Mouse (Mus musculus) macrophage (primary cell): ENCODE measurements at regions not wholly inside any gene's neighbourhood (a gene's known extent, or its start where the extent isn't known, plus 50 kb on each side); places are given as distances from the start of the nearest gene placed in this dataset.

Experiments used
- H3K27ac ChIP-seq: fragments of 350-480 bp; formaldehyde crosslinking; 2 replicates; pipeline ENCODE4 v1.9.0; 2021
- H3K36me3 ChIP-seq: fragments of 350-480 bp; formaldehyde crosslinking; 2 replicates; pipeline ENCODE4 v1.9.0; 2021; ENCODE audit errors: inconsistent target
- H3K4me3 ChIP-seq: fragments of 350-480 bp; formaldehyde crosslinking; 2 replicates; pipeline ENCODE4 v1.9.0; 2021; ENCODE audit errors: inconsistent target
- H3K79me2 ChIP-seq: fragments of 350-480 bp; formaldehyde crosslinking; 2 replicates; pipeline ENCODE4 v1.9.0; 2021; ENCODE audit errors: inconsistent target
- WGBS: methylation state at CpG from one replicate; pipeline ENCODE4 v1.1.7; 2026; ENCODE audit warnings: inconsistent platforms; ENCODE audit not compliant: missing documents; 5-methylcytosine and 5-hydroxymethylcytosine counted together

GRCm38 (mm10) chr11:20939644-20940043 is 108.8 kb upstream of the Lgalsl start:
- Histone ChIP-seq H3K4me3 (no peak overlapping the region), H3K27ac (no peak overlapping the region), H3K36me3 (no peaks in the 10 kb centered on the region), H3K79me2 (no peaks in the 10 kb centered on the region)
- 83% methylated on average over 4 of the region's 4 CpGs for WGBS

- 93% methylated on average over 4 of the region's 4 CpGs for WGBS
These were observed 110.7 kb upstream of the Lgalsl start for GRCm38 (mm10) chr11:20941546-20941945.

GRCm38 (mm10) chr11:20955561-20955960 is 124.7 kb upstream of the Lgalsl start:
- Histone ChIP-seq H3K4me3 (no peak overlapping the region), H3K79me2 (no peaks in the 10 kb centered on the region), H3K36me3 (no peaks in the 10 kb centered on the region), H3K27ac (no peak overlapping the region)
- 90% methylated on average over 8 of the region's 8 CpGs for WGBS

More at GRCm38 (mm10) chr11:20941546-20941945, 110.7 kb upstream of the Lgalsl start:
- Histone ChIP-seq H3K4me3 (no peak overlapping the region), H3K36me3 (no peaks in the 10 kb centered on the region), H3K27ac (no peak overlapping the region), H3K79me2 (no peaks in the 10 kb centered on the region)

- H3K27ac ChIP-seq, result no peak overlapping the region
- no peaks in the 10 kb centered on the region for H3K36me3 ChIP-seq
- H3K79me2 ChIP-seq, result no peaks in the 10 kb centered on the region
- no peak overlapping the region for H3K4me3 ChIP-seq
- 58% methylated on average over 2 of the region's 2 CpGs for WGBS
These were observed 126.9 kb upstream of the Lgalsl start for GRCm38 (mm10) chr11:20957766-20958165.

DNA sequence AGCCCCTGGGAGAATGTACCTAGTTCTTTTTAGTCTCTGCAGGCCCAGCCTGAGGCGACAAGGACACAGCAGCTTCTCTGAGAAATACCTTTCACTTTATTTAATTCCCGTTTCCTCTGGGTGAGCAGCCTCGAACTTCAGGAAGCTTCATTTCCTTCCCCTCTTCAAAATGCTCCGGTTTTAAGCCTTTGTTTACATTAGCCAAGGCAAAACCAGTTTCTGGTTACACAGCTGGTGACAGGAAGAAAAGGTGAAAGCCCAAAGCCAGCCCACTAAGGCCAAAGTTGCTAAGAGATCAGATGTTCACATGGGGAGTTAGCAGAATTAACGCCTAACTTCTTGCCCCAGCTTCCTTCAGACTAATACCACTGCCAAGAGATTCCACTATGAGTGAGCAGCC is 127.4 kb upstream of the Lgalsl start:
- whole genome bisulfite sequencing, result 13% methylated on average over 5 of the region's 5 CpGs
- Histone ChIP-seq H3K4me3 (no peak overlapping the region), H3K79me2 (no peaks in the 10 kb centered on the region)

GRCm38 (mm10) chr11:20960066-20960465 is 129.2 kb upstream of the Lgalsl start:
- H3K4me3 ChIP-seq, result no peak overlapping the region
- no peaks in the 10 kb centered on the region for H3K36me3 ChIP-seq
- H3K79me2 ChIP-seq, result no peaks in the 10 kb centered on the region
- H3K27ac ChIP-seq, result no peak overlapping the region
- 93% methylated on average over 2 of the region's 2 CpGs for WGBS

More for the DNA sequence above, 127.4 kb upstream of the Lgalsl start:
- no peak overlapping the region for H3K27ac ChIP-seq
- H3K36me3 ChIP-seq, result no peaks in the 10 kb centered on the region

DNA sequence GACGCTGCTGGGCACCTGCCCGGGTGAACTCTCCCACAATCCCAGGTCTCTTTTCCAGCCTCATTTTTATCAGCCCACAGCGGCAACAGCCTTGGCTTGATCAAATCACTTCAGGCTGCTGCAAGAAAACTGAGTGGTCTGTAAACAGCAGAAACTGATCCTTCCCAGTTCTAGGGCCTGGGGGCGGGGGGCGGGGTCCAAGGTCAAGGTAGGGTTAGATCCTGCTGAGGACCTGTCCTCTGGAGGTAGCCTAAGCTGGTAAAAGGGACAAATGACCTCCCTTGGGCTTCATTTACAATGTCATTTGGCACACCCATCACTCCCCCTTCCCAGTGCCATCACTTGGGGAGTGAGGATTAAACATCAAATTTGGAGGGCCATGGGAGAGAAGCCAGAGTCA is 129.9 kb upstream of the Lgalsl start:
- WGBS, result 92% methylated on average over 5 of the region's 5 CpGs

GRCm38 (mm10) chr11:20961626-20962025 is 129.5 kb upstream of the Peli1 start:
- no peaks in the 10 kb centered on the region for H3K36me3 ChIP-seq
- H3K27ac ChIP-seq, result no peak overlapping the region
- H3K79me2 ChIP-seq, result no peaks in the 10 kb centered on the region
- H3K4me3 ChIP-seq, result no peak overlapping the region
- WGBS, result 95% methylated on average over 2 of the region's 2 CpGs

More for the DNA sequence above, 129.9 kb upstream of the Lgalsl start:
- Histone ChIP-seq H3K4me3 (no peak overlapping the region), H3K36me3 (no peaks in the 10 kb centered on the region), H3K79me2 (no peaks in the 10 kb centered on the region), H3K27ac (no peak overlapping the region)

DNA sequence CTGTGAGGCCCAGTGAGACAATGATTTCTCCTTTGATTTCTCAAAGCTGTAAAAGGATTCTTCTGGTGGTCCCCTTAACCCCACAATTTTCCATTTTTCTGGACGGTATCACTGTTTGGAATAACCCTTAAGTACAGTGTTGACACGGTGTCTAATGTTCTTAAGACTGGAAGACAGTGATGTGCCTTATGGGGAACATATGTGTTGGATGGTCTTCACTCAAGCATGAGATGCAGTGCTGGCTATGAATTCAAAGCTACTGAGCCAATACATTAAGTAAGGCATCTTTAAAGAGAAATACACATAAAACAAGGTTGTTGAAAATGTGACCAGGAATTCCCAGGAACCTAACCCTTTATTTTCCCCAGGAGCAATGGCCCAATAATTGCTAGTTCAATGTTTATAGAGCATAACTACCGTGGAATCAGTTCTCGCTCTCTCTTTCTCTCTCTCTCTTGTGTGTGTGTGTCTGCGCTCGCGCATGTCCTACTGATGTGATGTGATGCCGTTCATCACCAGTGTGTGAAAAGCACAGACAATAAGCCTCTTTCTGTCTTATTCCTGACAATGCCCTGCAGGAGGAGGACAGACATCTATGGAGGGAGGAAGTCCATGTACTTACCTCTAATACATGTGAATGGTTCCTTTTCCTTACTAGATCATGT is 125.4 kb upstream of the Peli1 start:
- Histone ChIP-seq H3K36me3 (no peaks in the 10 kb centered on the region), H3K79me2 (no peaks in the 10 kb centered on the region), H3K4me3 (no peak overlapping the region), H3K27ac (no peak overlapping the region)
- 95% methylated on average over 8 of the region's 8 CpGs for WGBS

DNA sequence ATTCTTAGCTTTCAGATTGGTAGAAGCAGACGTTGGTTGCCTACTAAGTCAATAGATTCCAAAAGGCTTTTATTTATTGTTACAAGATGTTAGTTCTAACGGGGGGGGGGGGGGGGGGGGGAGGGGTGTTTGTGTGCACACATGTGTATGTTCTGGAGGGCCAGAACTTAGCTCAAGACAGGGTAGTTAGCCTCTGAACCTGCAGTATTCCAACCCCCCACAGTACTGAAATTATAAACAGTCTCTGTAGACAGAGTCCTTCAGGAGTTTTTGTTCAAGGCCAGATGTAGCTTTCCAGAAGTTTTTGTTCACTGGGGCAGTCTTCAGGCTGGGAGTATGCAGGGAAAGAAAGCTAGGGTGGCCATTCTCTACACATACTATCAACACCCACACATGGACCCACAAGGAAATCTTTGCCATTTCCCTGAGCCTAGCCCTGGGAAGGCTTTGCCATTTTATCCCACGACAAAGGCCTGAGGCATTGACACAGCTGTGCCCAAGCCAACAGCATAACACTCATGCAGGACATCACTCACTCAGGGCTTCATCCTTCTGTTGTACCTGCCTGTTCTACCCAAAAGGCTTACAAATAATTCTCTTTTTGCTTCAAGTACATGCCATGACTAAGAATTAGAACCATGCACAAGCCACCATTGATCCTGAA is 123.6 kb upstream of the Peli1 start:
- WGBS, result 100% methylated on average over 2 of the region's 3 CpGs
- Histone ChIP-seq H3K79me2 (no peaks in the 10 kb centered on the region), H3K4me3 (no peak overlapping the region), H3K36me3 (no peaks in the 10 kb centered on the region), H3K27ac (no peak overlapping the region)

GRCm38 (mm10) chr11:20968341-20968740 is 122.8 kb upstream of the Peli1 start:
- Histone ChIP-seq H3K79me2 (no peaks in the 10 kb centered on the region), H3K4me3 (no peak overlapping the region), H3K27ac (no peak overlapping the region), H3K36me3 (no peaks in the 10 kb centered on the region)
- WGBS, result 100% methylated on average over 2 of the region's 2 CpGs

DNA sequence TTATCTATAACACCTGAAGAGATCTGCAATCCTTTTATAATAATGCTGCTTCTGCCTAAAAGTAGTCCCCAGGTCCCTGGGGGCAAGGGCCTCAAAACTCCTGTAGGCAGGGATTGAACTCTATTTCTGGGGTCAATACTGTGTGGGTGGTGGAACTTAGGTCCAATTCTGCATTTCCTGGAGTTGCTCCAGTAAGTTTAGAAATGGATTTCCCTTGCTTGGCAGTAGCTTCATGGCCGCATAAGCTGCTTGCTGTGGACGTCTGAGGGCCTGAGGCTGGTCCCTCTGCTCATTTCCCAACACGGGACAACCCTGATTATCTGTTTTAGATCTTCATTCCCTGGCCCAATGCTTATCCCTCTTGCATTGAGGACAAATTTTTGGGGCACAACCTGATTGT is 118.0 kb upstream of the Peli1 start:
- Histone ChIP-seq H3K4me3 (no peak overlapping the region), H3K27ac (no peak overlapping the region), H3K79me2 (no peaks in the 10 kb centered on the region), H3K36me3 (no peaks in the 10 kb centered on the region)
- 91% methylated on average over 3 of the region's 3 CpGs for WGBS

DNA sequence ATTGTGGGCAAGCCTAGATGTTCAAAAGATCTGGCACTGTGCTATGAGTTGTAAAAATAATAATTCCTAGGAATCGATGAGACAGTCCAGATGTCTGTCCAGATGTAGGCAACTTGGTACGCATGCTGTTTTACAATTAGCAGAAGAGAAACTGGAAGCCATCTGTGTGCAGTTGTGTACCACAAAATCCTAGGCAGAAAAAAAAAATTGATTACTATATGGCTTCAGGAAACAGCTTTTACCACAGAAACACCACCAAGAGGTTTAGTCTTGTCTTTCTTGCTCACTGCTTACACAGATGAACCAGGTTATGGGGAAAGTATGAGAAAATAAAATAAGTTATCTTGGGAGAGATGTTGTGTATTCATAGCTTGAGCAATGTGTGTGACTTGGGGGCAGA is 109.5 kb upstream of the Peli1 start:
- no peaks in the 10 kb centered on the region for H3K79me2 ChIP-seq
- WGBS, result 57% methylated on average over 2 of the region's 2 CpGs

GRCm38 (mm10) chr11:20982010-20982409 is 109.1 kb upstream of the Peli1 start:
- no peak overlapping the region for H3K4me3 ChIP-seq
- WGBS, result 87% methylated on average over 1 of the region's 1 CpGs

More for the DNA sequence above, 109.5 kb upstream of the Peli1 start:
- Histone ChIP-seq H3K27ac (no peak overlapping the region), H3K36me3 (no peaks in the 10 kb centered on the region), H3K4me3 (no peak overlapping the region)

GRCm38 (mm10) chr11:20982500-20982899 is 108.6 kb upstream of the Peli1 start:
- H3K36me3 ChIP-seq, result no peaks in the 10 kb centered on the region
- no peaks in the 10 kb centered on the region for H3K79me2 ChIP-seq
- no peak overlapping the region for H3K4me3 ChIP-seq
- no peak overlapping the region for H3K27ac ChIP-seq
- WGBS, result 92% methylated on average over 6 of the region's 6 CpGs

More at GRCm38 (mm10) chr11:20982010-20982409, 109.1 kb upstream of the Peli1 start:
- H3K36me3 ChIP-seq, result no peaks in the 10 kb centered on the region
- H3K27ac ChIP-seq, result no peak overlapping the region
- H3K79me2 ChIP-seq, result no peaks in the 10 kb centered on the region
